ENCODE assay signal across 14 mouse cellular contexts in genomic region chr9:86186751-86187747, GRCm38 (mm10).
DNase-seq lines count a peak whose midpoint lies in the region; ATAC-seq lines count a peak whose summit lies in the region.
"Had no signal": no experiment of that assay in that cellular context is flagged by ENCODE, and none has a peak within 500 bp of the region (broad histone marks: within the 10 kb centered on the region; RNA-seq: fewer than 3 reads in every experiment).

No protein-coding gene starts in this region.

- no peaks in the 10 kb centered on the region for H3K9me3 ChIP-seq in forebrain, embryonic 15.5 days
- no peaks in the 10 kb centered on the region for H3K9me3 ChIP-seq in neural tube, embryonic 12.5 days
- H3K9me3 ChIP-seq: heart, embryonic 13.5 days; kidney, embryonic 15.5 days; limb, embryonic 15.5 days had no signal

- ATAC-seq in forebrain, embryonic 15.5 days (replicated peaks), result 0 out of 2 replicates have a peak, but pooled peaks have one; percentile 46
- peak; percentile 66 for ATAC-seq in neural tube, embryonic 12.5 days (ENCODE audit: low FRiP score, low read depth)
- ATAC-seq: CD4-positive, CD25-positive, alpha-beta regulatory T cell, adult 4 months had no signal

- no peak overlapping the region for H3K4me3 ChIP-seq in forebrain, embryonic 15.5 days
- H3K4me3 ChIP-seq in neural tube, embryonic 12.5 days, result no peak overlapping the region
- H3K4me3 ChIP-seq: heart, embryonic 13.5 days; kidney, embryonic 15.5 days; limb, embryonic 15.5 days had no signal

- WGBS in forebrain, embryonic 15.5 days, result 26% methylated on average over 11 of the region's 11 CpGs
- 48% methylated on average over 11 of the region's 11 CpGs for WGBS in neural tube, embryonic 12.5 days

- H3K27me3 ChIP-seq in forebrain, embryonic 15.5 days, result no peaks in the 10 kb centered on the region
- no peaks in the 10 kb centered on the region for H3K27me3 ChIP-seq in neural tube, embryonic 12.5 days (replicated peaks)
- H3K27me3 ChIP-seq: heart, embryonic 13.5 days; kidney, embryonic 15.5 days; limb, embryonic 15.5 days had no signal

- no peaks in the 10 kb centered on the region for H3K36me3 ChIP-seq in forebrain, embryonic 15.5 days
- H3K36me3 ChIP-seq in neural tube, embryonic 12.5 days, result no peaks in the 10 kb centered on the region
- H3K36me3 ChIP-seq: heart, embryonic 13.5 days; kidney, embryonic 15.5 days; limb, embryonic 15.5 days had no signal

- H3K4me1 ChIP-seq in forebrain, embryonic 15.5 days, result no peaks in the 10 kb centered on the region
- H3K4me1 ChIP-seq in neural tube, embryonic 12.5 days, result peaks cover 11% of the 10 kb centered on the region
- H3K4me1 ChIP-seq: heart, embryonic 13.5 days; kidney, embryonic 15.5 days had no signal

- H3K9ac ChIP-seq in forebrain, embryonic 15.5 days (replicated peaks), result no peak overlapping the region
- no peak overlapping the region for H3K9ac ChIP-seq in neural tube, embryonic 12.5 days
- H3K9ac ChIP-seq: heart, embryonic 13.5 days; kidney, embryonic 15.5 days; limb, embryonic 15.5 days had no signal

- DNase-seq in embryo, embryonic 9.5 days (ENCODE audit: extremely low spot score), result peak; percentile 52
- DNase-seq in mesoderm, embryonic 11.5 days (ENCODE audit: low read depth, low spot score), result peak; percentile 35
- DNase-seq in heart, postnatal 4 days, result no peak
- no peak for DNase-seq in right cerebral cortex, postnatal 36 days (ENCODE audit: low spot score in 2 of 2)
- no peak for DNase-seq in yolk sac, embryonic 10.5 days (ENCODE audit: low spot score)
- DNase-seq: gastrocnemius, postnatal 14 days; lung, adult 18-20 months; lung, postnatal 4 days had no signal

- H3K4me2 ChIP-seq in forebrain, embryonic 15.5 days (replicated peaks), result no peak overlapping the region
- no peak overlapping the region for H3K4me2 ChIP-seq in neural tube, embryonic 12.5 days (replicated peaks)
- H3K4me2 ChIP-seq: heart, embryonic 13.5 days; kidney, embryonic 15.5 days; limb, embryonic 15.5 days had no signal

- H3K27ac ChIP-seq in forebrain, embryonic 15.5 days (replicated peaks), result no peak overlapping the region
- no peak overlapping the region for H3K27ac ChIP-seq in neural tube, embryonic 12.5 days
- H3K27ac ChIP-seq: heart, embryonic 13.5 days; kidney, embryonic 15.5 days; limb, embryonic 15.5 days had no signal

Comparison
In these comparisons a context has a peak if more than half of its experiments do, and no peak if none do; other contexts are left out.
1. DNase-seq: peak in embryo, embryonic 9.5 days (single experiment) and mesoderm, embryonic 11.5 days (single experiment); none in heart, postnatal 4 days (single experiment), right cerebral cortex, postnatal 36 days (0 of 2) and yolk sac, embryonic 10.5 days (single experiment).